Mouse (Mus musculus): Measurements from ENCODE around the gene Ppp1r37. TPM values are rescaled to one million over a fixed set of nuclear protein-coding genes. Genes with fewer than 3 reads are reported as not detected.

The Ppp1r37 gene
- polyA plus RNA-seq, 1 experiment from 2014 or later = 15.0 TPM

GRCm38 (mm10) chr7:19503481-19504068 is 59.3 kb downstream of the Ppp1r37 start:
- Histone ChIP-seq H3K27ac (ENCODE audit: low read depth, low read length) (no peak overlapping the region), H3K9ac (ENCODE audit: low read depth, low read length) (no peak overlapping the region), H3K4me2 (replicated peaks; ENCODE audit: low read depth) (no peak overlapping the region), H3K27me3 (replicated peaks; ENCODE audit: control insufficient read depth, insufficient read depth, low read length) (no peaks in the 10 kb centered on the region), H3K36me3 (ENCODE audit: control insufficient read depth, insufficient read depth) (no peaks in the 10 kb centered on the region), H3K4me1 (replicated peaks; ENCODE audit: control insufficient read depth, insufficient read depth, low read length) (0 out of 2 replicates have a peak, but pooled peaks cover 5% of the 10 kb centered on the region), H3K4me3 (ENCODE audit: low read depth, low read length) (no peak overlapping the region), H3K9me3 (ENCODE audit: control insufficient read depth) (no peaks in the 10 kb centered on the region)
- 32% methylated on average over 5 of the region's 5 CpGs for WGBS
- ATAC-seq = no peak
- TF ChIP-seq CTCF (IDR thresholded peaks at IDR 0.05; ENCODE audit: low read depth) = peak; percentile 95

- Histone ChIP-seq H3K4me2 (replicated peaks; ENCODE audit: low read depth) (no peak overlapping the region), H3K36me3 (ENCODE audit: control insufficient read depth, insufficient read depth) (no peaks in the 10 kb centered on the region), H3K27ac (ENCODE audit: low read depth, low read length) (no peak overlapping the region), H3K4me1 (replicated peaks; ENCODE audit: control insufficient read depth, insufficient read depth, low read length) (no peaks in the 10 kb centered on the region), H3K27me3 (replicated peaks; ENCODE audit: control insufficient read depth, insufficient read depth, low read length) (no peaks in the 10 kb centered on the region), H3K4me3 (ENCODE audit: low read depth, low read length) (no peak overlapping the region), H3K9me3 (ENCODE audit: control insufficient read depth) (no peaks in the 10 kb centered on the region), H3K9ac (ENCODE audit: low read depth, low read length) (no peak overlapping the region)
- WGBS = 77% methylated on average over 4 of the region's 4 CpGs
- no peak for TF ChIP-seq CTCF (IDR thresholded peaks at IDR 0.05; ENCODE audit: low read depth)
- ATAC-seq = no peak
Measured at GRCm38 (mm10) chr7:19501658-19502057, 61.2 kb downstream of the Ppp1r37 start.

DNA sequence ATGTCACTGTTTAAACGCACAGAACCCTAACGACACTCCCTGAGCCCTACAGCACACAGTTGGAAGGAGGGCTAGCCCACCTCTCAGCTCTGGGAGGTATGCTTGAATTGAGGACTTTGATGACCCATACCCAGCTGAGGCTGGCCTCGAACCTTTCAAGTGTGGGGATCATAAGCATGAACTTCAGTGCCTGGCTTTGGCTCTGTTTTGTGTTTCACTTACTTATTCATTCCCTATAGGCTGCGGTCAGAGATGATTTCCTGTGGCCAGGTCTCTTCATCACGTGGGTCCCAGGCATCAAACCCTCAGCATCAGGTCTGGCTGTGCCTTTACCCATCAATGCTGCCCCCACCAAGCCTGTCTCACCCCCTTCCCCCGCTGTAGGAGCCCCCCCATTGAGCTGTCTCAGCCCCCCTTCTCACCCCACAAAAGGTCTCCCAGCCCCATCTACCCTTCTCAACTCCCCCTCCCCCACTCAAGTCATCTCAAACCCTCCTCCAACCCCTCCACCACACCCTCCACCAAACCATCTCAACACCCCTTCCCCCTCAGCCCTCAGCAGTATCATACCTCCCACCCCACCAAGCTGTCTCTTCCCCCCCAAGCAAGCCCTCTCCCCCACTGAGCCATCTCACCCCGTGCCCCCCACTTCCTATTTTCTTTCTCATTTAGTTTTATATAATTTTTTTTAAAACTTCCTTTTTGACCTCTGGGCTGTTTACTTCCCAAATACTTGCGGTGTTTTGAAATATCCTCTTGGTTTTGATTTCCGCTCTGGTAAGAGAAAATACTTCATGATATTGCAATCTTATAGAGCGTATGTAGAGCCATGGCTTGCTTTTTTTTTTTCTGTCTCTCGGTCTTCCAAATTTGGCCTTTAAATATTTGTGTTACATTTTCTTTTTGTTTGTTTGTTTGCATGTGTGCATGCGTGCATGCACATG is 62.2 kb downstream of the Ppp1r37 start:
- Histone ChIP-seq H3K9me3 (ENCODE audit: control insufficient read depth) (no peaks in the 10 kb centered on the region), H3K27me3 (replicated peaks; ENCODE audit: control insufficient read depth, insufficient read depth, low read length) (no peaks in the 10 kb centered on the region), H3K36me3 (ENCODE audit: control insufficient read depth, insufficient read depth) (no peaks in the 10 kb centered on the region), H3K4me3 (ENCODE audit: low read depth, low read length) (no peak overlapping the region), H3K4me2 (replicated peaks; ENCODE audit: low read depth) (no peak overlapping the region), H3K4me1 (replicated peaks; ENCODE audit: control insufficient read depth, insufficient read depth, low read length) (no peaks in the 10 kb centered on the region), H3K27ac (ENCODE audit: low read depth, low read length) (no peak overlapping the region), H3K9ac (ENCODE audit: low read depth, low read length) (no peak overlapping the region)
- TF ChIP-seq CTCF (IDR thresholded peaks at IDR 0.05; ENCODE audit: low read depth) = no peak
- no peak for ATAC-seq
- WGBS = 63% methylated on average over 12 of the region's 12 CpGs

DNA sequence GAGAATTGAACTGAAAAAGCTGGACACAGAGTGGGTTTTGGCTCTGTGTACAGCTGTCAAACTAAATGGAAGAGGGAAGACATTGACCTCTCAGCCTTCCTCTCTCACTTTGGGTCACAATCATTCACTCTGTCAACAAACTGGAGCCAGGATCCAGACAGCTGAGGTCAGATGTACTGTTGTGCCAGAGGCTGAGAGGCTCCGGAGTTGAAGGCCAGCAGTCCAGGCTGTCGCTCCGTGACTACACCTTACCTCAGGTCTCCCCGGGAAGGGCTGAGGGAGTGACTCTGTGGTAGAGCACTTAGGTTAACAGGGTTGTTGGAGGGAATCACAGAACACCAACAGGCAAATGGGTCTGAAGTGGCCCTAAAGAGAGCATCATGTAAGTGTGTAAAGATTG is 64.5 kb downstream of the Ppp1r37 start:
- Histone ChIP-seq H3K4me3 (ENCODE audit: low read depth, low read length) (no peak overlapping the region), H3K4me1 (replicated peaks; ENCODE audit: control insufficient read depth, insufficient read depth, low read length) (no peaks in the 10 kb centered on the region), H3K36me3 (ENCODE audit: control insufficient read depth, insufficient read depth) (no peaks in the 10 kb centered on the region), H3K9ac (ENCODE audit: low read depth, low read length) (no peak overlapping the region), H3K4me2 (replicated peaks; ENCODE audit: low read depth) (no peak overlapping the region), H3K9me3 (ENCODE audit: control insufficient read depth) (no peaks in the 10 kb centered on the region), H3K27ac (ENCODE audit: low read depth, low read length) (no peak overlapping the region), H3K27me3 (replicated peaks; ENCODE audit: control insufficient read depth, insufficient read depth, low read length) (no peaks in the 10 kb centered on the region)
- 60% methylated on average over 4 of the region's 4 CpGs for WGBS
- ATAC-seq = no peak
- no peak for TF ChIP-seq CTCF (IDR thresholded peaks at IDR 0.05; ENCODE audit: low read depth)

DNA sequence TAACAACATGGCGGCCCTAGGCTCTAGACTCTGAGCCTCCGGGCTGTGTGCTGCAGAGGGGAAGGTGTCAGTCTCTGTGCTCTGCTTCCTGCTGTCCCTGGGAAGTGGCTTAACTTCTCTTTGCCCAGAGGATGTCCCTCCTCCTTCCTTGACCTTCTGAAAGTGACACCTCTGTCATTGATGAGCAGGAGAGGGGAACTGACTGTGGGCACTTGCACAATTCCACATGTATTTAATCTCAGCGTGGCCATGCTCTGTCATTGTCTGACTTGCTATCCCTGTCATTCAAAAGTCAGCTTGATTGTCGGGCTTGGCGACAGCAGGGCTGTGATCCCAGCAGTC is 66.7 kb downstream of the Ppp1r37 start:
- Histone ChIP-seq H3K9ac (ENCODE audit: low read depth, low read length) (no peak overlapping the region), H3K4me1 (replicated peaks; ENCODE audit: control insufficient read depth, insufficient read depth, low read length) (0 out of 2 replicates have a peak, but pooled peaks cover 4% of the 10 kb centered on the region), H3K27ac (ENCODE audit: low read depth, low read length) (no peak overlapping the region), H3K27me3 (replicated peaks; ENCODE audit: control insufficient read depth, insufficient read depth, low read length) (peaks cover 8% of the 10 kb centered on the region; the same call in 1 of the 2 replicates), H3K4me2 (replicated peaks; ENCODE audit: low read depth) (no peak overlapping the region), H3K4me3 (ENCODE audit: low read depth, low read length) (no peak overlapping the region), H3K9me3 (ENCODE audit: control insufficient read depth) (no peaks in the 10 kb centered on the region), H3K36me3 (ENCODE audit: control insufficient read depth, insufficient read depth) (no peaks in the 10 kb centered on the region)
- 82% methylated on average over 5 of the region's 5 CpGs for WGBS
- no peak for ATAC-seq
- TF ChIP-seq CTCF (IDR thresholded peaks at IDR 0.05; ENCODE audit: low read depth) = no peak

DNA sequence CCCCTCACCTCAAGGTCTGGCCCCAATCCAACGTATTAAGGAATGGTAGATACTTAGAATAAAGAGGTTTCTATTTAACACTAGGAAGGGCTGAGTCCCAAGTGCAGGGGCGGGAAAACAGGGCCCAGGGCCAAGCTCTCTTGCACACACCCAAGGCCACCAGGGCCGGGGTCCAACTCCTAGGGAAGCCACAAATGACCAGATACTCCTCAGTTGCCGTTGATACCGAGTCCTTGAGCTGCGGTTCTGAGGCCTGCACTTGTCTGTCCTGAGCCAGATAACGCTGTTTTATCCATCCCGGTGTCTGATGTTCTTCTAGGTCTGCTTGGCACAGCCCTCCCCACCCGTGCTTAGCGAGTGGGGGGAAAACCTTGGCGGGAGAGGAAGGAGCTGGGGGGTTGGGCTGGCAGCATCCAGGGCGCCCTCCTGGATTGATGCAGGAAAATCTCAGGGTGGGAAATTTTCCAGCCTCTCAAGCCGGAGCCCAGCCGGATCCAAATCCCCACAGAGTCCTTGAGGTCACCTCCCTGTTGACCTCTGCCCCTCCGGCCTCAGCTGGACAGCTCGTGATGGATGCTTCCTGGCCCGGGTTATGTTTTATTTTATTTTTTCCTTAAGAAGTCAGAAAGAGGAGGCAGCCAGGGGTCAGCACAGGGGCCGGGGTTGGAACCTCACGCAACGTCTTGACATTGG is 67.2 kb downstream of the Ppp1r37 start:
- H3K9me3 ChIP-seq (ENCODE audit: control insufficient read depth) = no peaks in the 10 kb centered on the region
- H3K27me3 ChIP-seq (replicated peaks; ENCODE audit: control insufficient read depth, insufficient read depth, low read length) = peaks cover 13% of the 10 kb centered on the region
- 60% methylated on average over 20 of the region's 20 CpGs for WGBS
- ATAC-seq = no peak
- no peaks in the 10 kb centered on the region for H3K36me3 ChIP-seq (ENCODE audit: control insufficient read depth, insufficient read depth)
- H3K4me2 ChIP-seq (replicated peaks; ENCODE audit: low read depth) = no peak overlapping the region
- 0 out of 2 replicates have a peak, but pooled peaks cover 4% of the 10 kb centered on the region for H3K4me1 ChIP-seq (replicated peaks; ENCODE audit: control insufficient read depth, insufficient read depth, low read length)
- no peak overlapping the region for H3K27ac ChIP-seq (ENCODE audit: low read depth, low read length)
- no peak overlapping the region for H3K4me3 ChIP-seq (ENCODE audit: low read depth, low read length)
- no peak overlapping the region for H3K9ac ChIP-seq (ENCODE audit: low read depth, low read length)
- no peak for TF ChIP-seq CTCF (IDR thresholded peaks at IDR 0.05; ENCODE audit: low read depth)

Measured in intestine, postnatal 0 days (tissue).